Mouse (Mus musculus): ENCODE measurements at regions not wholly inside any gene's neighbourhood (a gene's known extent, or its start where the extent isn't known, plus 50 kb on each side); places are given as distances from the start of the nearest gene placed in this dataset.

GRCm38 (mm10) chr3:149673926-149674325 is 683.6 kb upstream of the Adgrl2 start:
- Histone ChIP-seq H3K27ac (replicated peaks) (no peak overlapping the region), H3K9ac (ENCODE audit: low read length) (no peak overlapping the region), H3K4me1 (replicated peaks; ENCODE audit: control insufficient read depth, insufficient read depth) (no peaks in the 10 kb centered on the region), H3K4me2 (replicated peaks; ENCODE audit: low read depth) (no peak overlapping the region), H3K36me3 (ENCODE audit: control insufficient read depth, insufficient read depth, low read length) (no peaks in the 10 kb centered on the region), H3K4me3 (ENCODE audit: low read depth, low read length) (no peak overlapping the region), H3K27me3 (ENCODE audit: control insufficient read depth, insufficient read depth, low read length) (no peaks in the 10 kb centered on the region), H3K9me3 (ENCODE audit: control insufficient read depth, low read length) (no peaks in the 10 kb centered on the region)
- ATAC-seq (ENCODE audit: low FRiP score, low TSS enrichment) (no peak), DNase-seq (ENCODE audit: low spot score) (no peak)
- TF ChIP-seq CTCF (IDR thresholded peaks at IDR 0.05; ENCODE audit: low read depth) (no peak), EP300 (optimal IDR thresholded peaks at IDR 0.05) (no peak)

DNA sequence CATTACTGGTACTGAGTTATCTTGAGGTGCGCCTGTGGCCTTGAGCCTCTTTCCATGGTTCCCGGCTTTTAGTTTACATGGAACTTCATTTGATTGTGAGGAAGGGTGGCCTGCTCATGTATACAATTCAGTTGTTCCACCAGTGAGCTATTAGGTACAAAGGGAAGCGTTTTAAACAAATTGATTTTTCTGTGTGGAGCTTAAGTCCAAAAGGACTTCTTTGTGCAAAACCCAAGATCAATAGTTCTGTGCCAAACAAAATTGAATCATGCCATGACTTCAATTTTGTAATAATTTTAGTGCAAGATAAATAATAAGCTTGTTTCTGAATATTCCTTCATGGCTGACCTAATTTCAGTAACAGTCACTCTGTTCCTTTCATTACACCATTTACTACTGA is 674.3 kb upstream of the Adgrl2 start:
- Histone ChIP-seq H3K4me3 (ENCODE audit: low read depth, low read length) (no peak overlapping the region), H3K36me3 (ENCODE audit: control insufficient read depth, insufficient read depth, low read length) (no peaks in the 10 kb centered on the region), H3K4me2 (replicated peaks; ENCODE audit: low read depth) (no peak overlapping the region), H3K27me3 (ENCODE audit: control insufficient read depth, insufficient read depth, low read length) (no peaks in the 10 kb centered on the region), H3K27ac (replicated peaks) (no peak overlapping the region), H3K9ac (ENCODE audit: low read length) (no peak overlapping the region), H3K9me3 (ENCODE audit: control insufficient read depth, low read length) (no peaks in the 10 kb centered on the region), H3K4me1 (replicated peaks; ENCODE audit: control insufficient read depth, insufficient read depth) (no peaks in the 10 kb centered on the region)
- ATAC-seq (ENCODE audit: low FRiP score, low TSS enrichment) (no peak), DNase-seq (ENCODE audit: low spot score) (no peak)
- TF ChIP-seq EP300 (optimal IDR thresholded peaks at IDR 0.05) (no peak), CTCF (IDR thresholded peaks at IDR 0.05; ENCODE audit: low read depth) (no peak)
- 76% methylated on average over 3 of the region's 3 CpGs for WGBS

DNA sequence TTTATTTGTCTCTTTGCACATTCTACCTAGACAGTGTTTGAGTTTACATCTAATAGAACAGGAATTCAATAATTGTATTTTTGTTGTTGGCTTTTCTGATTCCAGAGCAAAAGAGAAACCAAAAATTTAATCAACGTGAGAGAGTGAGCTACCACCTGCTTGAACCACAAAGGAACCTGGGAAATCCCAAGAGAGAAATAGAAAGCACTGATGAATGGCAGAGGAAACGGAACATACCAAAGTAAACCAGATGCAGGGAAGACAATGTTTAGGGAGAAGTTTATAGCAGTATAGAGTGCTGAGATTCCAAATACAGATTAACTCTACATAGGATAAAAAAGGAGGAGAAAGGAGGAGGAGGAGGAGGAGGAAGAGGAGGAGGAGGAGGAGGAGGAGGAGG is 648.0 kb upstream of the Adgrl2 start:
- H3K9me3 ChIP-seq (ENCODE audit: control insufficient read depth, low read length): no peaks in the 10 kb centered on the region

DNA sequence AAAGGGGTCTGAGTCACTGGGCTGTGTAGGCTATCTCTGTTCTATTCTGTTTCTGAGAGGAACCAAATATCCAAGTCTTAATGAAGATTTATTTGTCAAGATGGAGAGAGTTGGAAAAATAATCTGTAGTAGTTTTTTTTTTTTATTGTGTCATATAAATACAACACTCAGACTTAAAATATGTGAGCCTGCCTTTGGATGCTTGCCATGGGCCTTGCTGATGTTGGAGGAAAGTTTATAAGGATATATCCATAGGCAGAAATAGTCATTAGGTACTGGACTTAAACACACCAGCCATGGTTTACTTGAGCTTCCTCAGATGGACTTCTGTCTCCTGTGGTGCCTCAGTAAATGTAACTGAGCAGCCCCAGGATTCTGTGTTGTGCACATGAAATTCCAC is 635.8 kb upstream of the Adgrl2 start:
- no peak for ATAC-seq (ENCODE audit: low FRiP score, low TSS enrichment)
- TF ChIP-seq CTCF (IDR thresholded peaks at IDR 0.05; ENCODE audit: low read depth) (no peak), EP300 (optimal IDR thresholded peaks at IDR 0.05) (no peak)

More for the DNA sequence above, 648.0 kb upstream of the Adgrl2 start:
- no peak for TF ChIP-seq CTCF (IDR thresholded peaks at IDR 0.05; ENCODE audit: low read depth)
- no peak for TF ChIP-seq EP300 (optimal IDR thresholded peaks at IDR 0.05)
- Histone ChIP-seq H3K27me3 (ENCODE audit: control insufficient read depth, insufficient read depth, low read length) (no peaks in the 10 kb centered on the region), H3K9ac (ENCODE audit: low read length) (no peak overlapping the region), H3K4me1 (replicated peaks; ENCODE audit: control insufficient read depth, insufficient read depth) (no peaks in the 10 kb centered on the region), H3K4me2 (replicated peaks; ENCODE audit: low read depth) (no peak overlapping the region), H3K4me3 (ENCODE audit: low read depth, low read length) (no peak overlapping the region), H3K36me3 (ENCODE audit: control insufficient read depth, insufficient read depth, low read length) (no peaks in the 10 kb centered on the region), H3K27ac (replicated peaks) (no peak overlapping the region)
- ATAC-seq (ENCODE audit: low FRiP score, low TSS enrichment) (no peak), DNase-seq (ENCODE audit: low spot score) (no peak)
- 58% methylated on average over 2 of the region's 2 CpGs for WGBS

GRCm38 (mm10) chr3:149625497-149625896 is 635.1 kb upstream of the Adgrl2 start:
- Histone ChIP-seq H3K4me3 (ENCODE audit: low read depth, low read length) (no peak overlapping the region), H3K27me3 (ENCODE audit: control insufficient read depth, insufficient read depth, low read length) (no peaks in the 10 kb centered on the region), H3K27ac (replicated peaks) (no peak overlapping the region), H3K36me3 (ENCODE audit: control insufficient read depth, insufficient read depth, low read length) (no peaks in the 10 kb centered on the region), H3K4me1 (replicated peaks; ENCODE audit: control insufficient read depth, insufficient read depth) (no peaks in the 10 kb centered on the region), H3K4me2 (replicated peaks; ENCODE audit: low read depth) (no peak overlapping the region), H3K9ac (ENCODE audit: low read length) (no peak overlapping the region), H3K9me3 (ENCODE audit: control insufficient read depth, low read length) (no peaks in the 10 kb centered on the region)
- ATAC-seq (ENCODE audit: low FRiP score, low TSS enrichment) (no peak), DNase-seq (ENCODE audit: low spot score) (no peak)
- 89% methylated on average over 1 of the region's 1 CpGs for WGBS
- no peak for TF ChIP-seq EP300 (optimal IDR thresholded peaks at IDR 0.05)
- TF ChIP-seq CTCF (IDR thresholded peaks at IDR 0.05; ENCODE audit: low read depth): no peak

More for the DNA sequence above, 635.8 kb upstream of the Adgrl2 start:
- H3K9me3 ChIP-seq (ENCODE audit: control insufficient read depth, low read length): no peaks in the 10 kb centered on the region
- no peak overlapping the region for H3K27ac ChIP-seq (replicated peaks)
- no peak for DNase-seq (ENCODE audit: low spot score)
- no peaks in the 10 kb centered on the region for H3K36me3 ChIP-seq (ENCODE audit: control insufficient read depth, insufficient read depth, low read length)
- no peak overlapping the region for H3K4me3 ChIP-seq (ENCODE audit: low read depth, low read length)
- no peak overlapping the region for H3K9ac ChIP-seq (ENCODE audit: low read length)
- H3K4me1 ChIP-seq (replicated peaks; ENCODE audit: control insufficient read depth, insufficient read depth): no peaks in the 10 kb centered on the region
- no peak overlapping the region for H3K4me2 ChIP-seq (replicated peaks; ENCODE audit: low read depth)
- H3K27me3 ChIP-seq (ENCODE audit: control insufficient read depth, insufficient read depth, low read length): no peaks in the 10 kb centered on the region

DNA sequence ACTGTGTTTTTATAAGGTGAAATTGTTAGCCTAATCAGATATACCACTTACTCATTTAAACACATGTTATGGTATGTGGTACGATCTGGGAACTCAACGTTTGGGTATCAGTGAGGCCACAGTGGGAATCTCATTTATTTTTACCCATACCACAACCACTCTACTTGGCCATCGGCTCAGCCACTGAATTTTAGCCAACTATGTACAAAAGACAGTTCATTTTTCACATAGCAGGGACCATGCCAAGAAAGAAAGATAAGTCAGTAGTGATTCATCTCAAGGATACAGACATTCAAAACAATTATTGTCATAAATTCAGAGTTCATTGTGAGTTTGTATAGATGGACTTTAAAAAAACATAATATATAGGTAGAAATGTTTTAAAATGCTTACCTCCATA is 634.7 kb upstream of the Adgrl2 start:
- 57% methylated on average over 3 of the region's 3 CpGs for WGBS
- H3K9ac ChIP-seq (ENCODE audit: low read length): no peak overlapping the region
- H3K4me1 ChIP-seq (replicated peaks; ENCODE audit: control insufficient read depth, insufficient read depth): no peaks in the 10 kb centered on the region
- no peak overlapping the region for H3K4me2 ChIP-seq (replicated peaks; ENCODE audit: low read depth)
- no peak overlapping the region for H3K27ac ChIP-seq (replicated peaks)
- no peaks in the 10 kb centered on the region for H3K27me3 ChIP-seq (ENCODE audit: control insufficient read depth, insufficient read depth, low read length)
- no peak overlapping the region for H3K4me3 ChIP-seq (ENCODE audit: low read depth, low read length)
- DNase-seq (ENCODE audit: low spot score): no peak
- no peaks in the 10 kb centered on the region for H3K9me3 ChIP-seq (ENCODE audit: control insufficient read depth, low read length)
- H3K36me3 ChIP-seq (ENCODE audit: control insufficient read depth, insufficient read depth, low read length): no peaks in the 10 kb centered on the region
- no peak for ATAC-seq (ENCODE audit: low FRiP score, low TSS enrichment)
- TF ChIP-seq CTCF (IDR thresholded peaks at IDR 0.05; ENCODE audit: low read depth) (no peak), EP300 (optimal IDR thresholded peaks at IDR 0.05) (no peak)
